Mouse (Mus musculus) forebrain, embryonic 12.5 days (tissue): ENCODE results near the gene Psmg3. TPM values are rescaled to one million over a fixed set of nuclear protein-coding genes. Genes with fewer than 3 reads are reported as not detected.

Experiments
- ATAC-seq: fragments of 200-750 bp; cut with Nextera tagmentation; 2 replicates; pipeline ENCODE4 v1.8.0; 2017; ENCODE audit warnings: moderate TSS enrichment; ENCODE audit not compliant: low FRiP score
- H3K27ac ChIP-seq: fragments of 300-500 bp; sonication (generic); 2 replicates; pipeline ENCODE4 v1.5.1; 2016; ENCODE audit warnings: mild to moderate bottlenecking
- H3K27me3 ChIP-seq: fragments of 300-500 bp; sonication (generic); 2 replicates; pipeline ENCODE4 v1.6.1; 2016; ENCODE audit warnings: mild to moderate bottlenecking
- H3K36me3 ChIP-seq: fragments of 300-500 bp; sonication (generic); replicated peaks from 2 replicates; pipeline ENCODE4 v1.6.1; 2016; ENCODE audit warnings: mild to moderate bottlenecking
- H3K4me1 ChIP-seq: fragments of 300-500 bp; sonication (generic); 2 replicates; pipeline ENCODE4 v1.6.1; 2016
- H3K4me2 ChIP-seq: fragments of 300-500 bp; sonication (generic); 2 replicates; pipeline ENCODE4 v1.6.1; 2016; ENCODE audit warnings: mild to moderate bottlenecking, moderate library complexity
- H3K4me3 ChIP-seq: fragments of 300-500 bp; sonication (generic); replicated peaks from 2 replicates; pipeline ENCODE4 v1.5.1; 2016; ENCODE audit warnings: mild to moderate bottlenecking
- H3K9ac ChIP-seq: fragments of 300-500 bp; sonication (generic); 2 replicates; pipeline ENCODE4 v1.6.1; 2016; ENCODE audit warnings: mild to moderate bottlenecking
- H3K9me3 ChIP-seq: fragments of 300-500 bp; sonication (generic); 2 replicates; pipeline ENCODE4 v1.6.1; 2016
- WGBS: fragments of 180-500 bp; shearing (Covaris S2); methylation state at CpG from one replicate; pipeline ENCODE4 v1.1.7; 2016; 5-methylcytosine and 5-hydroxymethylcytosine counted together
- polyA plus RNA-seq: library from polyadenylated mRNA; unstranded; fragments of >200 nt; fragmentation: Nextera tagmentation; extraction: Ambion mirVana; gene quantifications from 2 replicates; pipeline ENCODE4 v1.2.1, GENCODE M21; 2016

Gene Psmg3
- polyA plus RNA-seq, 1 experiment from 2014 or later = 75.8 TPM

DNA sequence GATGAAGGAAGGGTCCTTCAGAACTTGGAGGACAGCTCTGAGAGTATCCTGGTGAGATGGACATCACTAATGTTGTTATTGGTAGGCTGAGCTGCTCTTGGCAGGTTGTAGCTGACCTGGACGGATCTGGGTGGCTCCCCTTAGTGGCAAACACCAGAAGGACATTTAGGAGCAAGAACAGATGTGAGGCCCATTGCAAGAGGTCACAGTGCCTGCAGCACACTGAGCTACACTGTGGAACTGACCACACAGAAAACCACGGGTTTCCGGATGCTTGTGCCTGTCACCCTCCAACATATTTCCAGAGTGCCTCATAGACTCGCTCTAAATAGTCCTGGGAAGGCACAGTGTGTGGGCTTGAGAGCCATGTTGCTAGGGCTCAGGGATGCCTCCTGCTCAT, 37.2 kb downstream of the Psmg3 start:
- peaks cover 17% of the 10 kb centered on the region; the same call in 1 of the 2 replicates for H3K27me3 ChIP-seq
- H3K4me1 ChIP-seq = peaks cover 18% of the 10 kb centered on the region
- WGBS = 68% methylated on average over 4 of the region's 4 CpGs
- no peak for ATAC-seq
- H3K9ac ChIP-seq = no peak overlapping the region
- no peak overlapping the region for H3K27ac ChIP-seq
- H3K4me2 ChIP-seq = no peak overlapping the region
- no peaks in the 10 kb centered on the region for H3K9me3 ChIP-seq
- H3K36me3 ChIP-seq = no peaks in the 10 kb centered on the region
- H3K4me3 ChIP-seq = no peak overlapping the region

DNA sequence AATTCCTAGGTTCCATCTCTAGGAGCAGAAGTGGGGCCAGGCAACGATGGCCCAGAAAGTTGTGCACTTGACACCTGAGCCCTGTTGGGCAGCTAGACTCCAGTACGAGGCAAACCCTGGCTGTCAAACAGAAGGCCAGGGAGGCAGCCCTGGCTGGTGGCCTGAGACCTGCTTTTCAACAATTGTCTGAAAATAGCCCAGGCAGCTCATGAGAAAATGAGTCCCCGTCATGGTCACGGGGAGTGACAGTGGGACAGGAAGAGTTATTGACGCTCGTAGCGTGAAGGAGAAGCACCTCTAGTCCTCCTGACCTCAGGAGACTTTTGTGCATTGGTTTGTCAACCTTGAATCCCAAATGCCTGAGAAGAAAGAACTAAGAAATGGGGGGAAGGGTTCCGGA, 45.3 kb downstream of the Psmg3 start:
- Histone ChIP-seq H3K4me1 (no peaks in the 10 kb centered on the region), H3K4me2 (no peak overlapping the region), H3K27ac (no peak overlapping the region), H3K36me3 (no peaks in the 10 kb centered on the region), H3K27me3 (0 out of 2 replicates have a peak, but pooled peaks cover 2% of the 10 kb centered on the region), H3K9me3 (no peaks in the 10 kb centered on the region), H3K9ac (no peak overlapping the region), H3K4me3 (no peak overlapping the region)
- 86% methylated on average over 8 of the region's 8 CpGs for WGBS
- no peak for ATAC-seq

DNA sequence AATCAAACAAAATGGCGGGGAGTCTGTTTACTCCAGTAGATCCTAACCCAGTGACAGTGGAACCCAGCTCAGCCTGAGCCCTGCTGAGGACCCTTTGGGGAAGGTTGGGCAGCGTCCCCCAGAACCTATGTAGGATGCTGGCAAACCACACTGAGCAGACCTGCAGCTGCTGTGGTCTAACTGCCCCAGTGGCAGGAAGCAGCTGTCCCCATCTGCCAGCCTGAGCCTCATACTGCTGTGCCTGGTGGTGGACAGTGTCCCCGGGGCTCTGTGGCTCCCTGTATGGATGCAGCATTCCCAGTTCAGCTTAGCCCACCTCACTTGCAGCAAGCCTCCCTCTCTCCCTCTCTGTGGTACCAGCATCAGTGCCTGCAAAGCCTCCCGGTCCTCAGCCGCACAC, 49.7 kb downstream of the Psmg3 start:
- Histone ChIP-seq H3K27ac (no peak overlapping the region), H3K36me3 (peaks cover 22% of the 10 kb centered on the region), H3K27me3 (no peaks in the 10 kb centered on the region), H3K4me1 (peaks cover 13% of the 10 kb centered on the region), H3K9ac (no peak overlapping the region), H3K9me3 (no peaks in the 10 kb centered on the region), H3K4me2 (no peak overlapping the region), H3K4me3 (no peak overlapping the region)
- no peak for ATAC-seq
- 86% methylated on average over 5 of the region's 5 CpGs for WGBS

DNA sequence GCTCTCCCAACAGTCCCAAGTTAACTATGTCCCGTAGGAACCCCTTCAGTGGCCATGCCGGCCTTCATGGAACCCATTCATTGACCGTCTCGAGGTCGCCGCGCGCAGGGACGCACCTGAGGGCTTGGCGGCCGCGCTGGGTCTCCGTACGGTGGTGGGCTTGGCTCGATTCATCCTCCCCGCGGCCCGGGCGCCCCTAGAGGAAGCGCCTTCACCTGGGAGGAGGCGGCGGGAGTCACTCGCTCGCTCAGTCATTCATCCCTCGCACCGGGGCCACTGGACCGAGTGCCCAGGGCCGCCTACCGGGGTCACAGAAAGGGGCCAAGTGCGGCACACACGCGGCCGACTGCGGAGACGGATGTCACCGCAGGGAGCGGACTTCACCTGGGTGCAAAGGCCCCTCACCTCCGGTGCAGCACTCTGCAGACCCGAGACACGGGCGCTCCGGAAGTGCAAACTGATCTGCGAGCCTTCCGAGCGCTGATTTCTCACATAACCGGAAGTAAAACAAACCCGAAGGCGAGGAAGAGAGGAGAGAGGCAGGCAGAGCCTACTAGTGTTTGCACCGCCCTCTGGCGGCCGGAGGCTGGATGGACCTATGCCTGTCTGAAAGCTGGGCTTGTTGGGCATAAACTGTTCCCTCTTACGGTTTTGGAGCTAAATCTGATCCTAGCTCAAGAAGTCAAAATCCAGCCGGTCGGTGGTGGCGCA, 51.3 kb downstream of the Psmg3 start, which contains the start of gene Ints1:
Ints1 (minus strand) TSS at position 459 of the 711 bp plus-strand sequence.
- peak within 1 kb of the TSS; percentile 93 for H3K4me3 ChIP-seq
- under 1% methylated on average over 55 of the region's 55 CpGs for WGBS
- ATAC-seq = peak; percentile 88
- H3K4me1 ChIP-seq = peaks cover 13% of the 10 kb centered on the region
- H3K9ac ChIP-seq = peak within 1 kb of the TSS; percentile 91
- no peak within 1 kb of the TSS for H3K27ac ChIP-seq
- H3K9me3 ChIP-seq = no peaks in the 10 kb centered on the region
- peaks cover 38% of the 10 kb centered on the region for H3K36me3 ChIP-seq
- peak within 1 kb of the TSS; percentile 68 for H3K4me2 ChIP-seq
- no peaks in the 10 kb centered on the region for H3K27me3 ChIP-seq

Other genes starting within 250 kb of the Psmg3 start
- 6.2 and 6.5 TPM in 2 replicates for gene Micall2, start 90.5 kb downstream of the Psmg3 start, polyA plus RNA-seq
- gene Ints1, start 51.2 kb downstream of the Psmg3 start, polyA plus RNA-seq = 37.7 and 40.8 TPM in 2 replicates
- 11.4 and 12.0 TPM in 2 replicates for gene Mafk, start 35.4 kb downstream of the Psmg3 start, polyA plus RNA-seq
- gene Tmem184a, start 7.0 kb downstream of the Psmg3 start, polyA plus RNA-seq = 0.54 and 0.85 TPM in 2 replicates
- gene Gm26938, start 478 bp downstream of the Psmg3 start, polyA plus RNA-seq = 0.76 TPM in 1 of 2 replicates, not detected in the other
- gene Elfn1, start 81.1 kb upstream of the Psmg3 start, polyA plus RNA-seq = 0.81 and 0.88 TPM in 2 replicates